Mouse (Mus musculus): ENCODE results near the gene Trpv2.

Trpv2 gene

GRCm38 (mm10) chr11:62558152-62558551, 16.1 kb upstream of the Trpv2 start:
- DNase-seq (ENCODE audit: low read depth in 2 of 2, low spot score in 2 of 2), result no peak

GRCm38 (mm10) chr11:62558961-62559646, 15.2 kb upstream of the Trpv2 start:
- DNase-seq (ENCODE audit: low read depth in 2 of 2, low spot score in 2 of 2), result no peak

GRCm38 (mm10) chr11:62560463-62561016, 13.7 kb upstream of the Trpv2 start:
- DNase-seq (ENCODE audit: low read depth in 2 of 2, low spot score in 2 of 2), result no peak

GRCm38 (mm10) chr11:62563590-62563989, 10.7 kb upstream of the Trpv2 start:
- no peak for DNase-seq (ENCODE audit: low read depth in 2 of 2, low spot score in 2 of 2)

- DNase-seq (ENCODE audit: low read depth in 2 of 2, low spot score in 2 of 2), result no peak
Measured at GRCm38 (mm10) chr11:62565747-62566146, 8.5 kb upstream of the Trpv2 start.

GRCm38 (mm10) chr11:62566211-62566610, 8.1 kb upstream of the Trpv2 start:
- DNase-seq (ENCODE audit: low read depth in 2 of 2, low spot score in 2 of 2), result no peak

GRCm38 (mm10) chr11:62568300-62568699, 6.0 kb upstream of the Trpv2 start:
- no peak for DNase-seq (ENCODE audit: low read depth in 2 of 2, low spot score in 2 of 2)

- DNase-seq (ENCODE audit: low read depth in 2 of 2, low spot score in 2 of 2), result no peak
Measured at GRCm38 (mm10) chr11:62574703-62575085, 408 bp downstream of the Trpv2 start.

- peak; percentile 77 to 87 for DNase-seq (ENCODE audit: low read depth in 2 of 2, low spot score in 2 of 2)
Measured at GRCm38 (mm10) chr11:62575297-62575658, 992 bp downstream of the Trpv2 start.

- DNase-seq (ENCODE audit: low read depth in 2 of 2, low spot score in 2 of 2), result peak; percentile 18 to 23
Measured at GRCm38 (mm10) chr11:62575659-62576438, 1.6 kb downstream of the Trpv2 start.

GRCm38 (mm10) chr11:62576530-62577152, 2.4 kb downstream of the Trpv2 start:
- DNase-seq (ENCODE audit: low read depth in 2 of 2, low spot score in 2 of 2), result peak; percentile 71 to 81

- DNase-seq (ENCODE audit: low read depth in 2 of 2, low spot score in 2 of 2), result no peak
Measured at GRCm38 (mm10) chr11:62583031-62583430, 8.7 kb downstream of the Trpv2 start.

- no peak for DNase-seq (ENCODE audit: low read depth in 2 of 2, low spot score in 2 of 2)
Measured at GRCm38 (mm10) chr11:62584671-62585206, 10.5 kb downstream of the Trpv2 start.

- no peak for DNase-seq (ENCODE audit: low read depth in 2 of 2, low spot score in 2 of 2)
Measured at GRCm38 (mm10) chr11:62587034-62587433, 12.7 kb downstream of the Trpv2 start.

GRCm38 (mm10) chr11:62589391-62589790, 15.1 kb downstream of the Trpv2 start:
- no peak for DNase-seq (ENCODE audit: low read depth in 2 of 2, low spot score in 2 of 2)

GRCm38 (mm10) chr11:62591026-62591425, 16.7 kb downstream of the Trpv2 start:
- no peak for DNase-seq (ENCODE audit: low read depth in 2 of 2, low spot score in 2 of 2)

- DNase-seq (ENCODE audit: low read depth in 2 of 2, low spot score in 2 of 2), result no peak
Measured at GRCm38 (mm10) chr11:62591904-62592575, 17.8 kb downstream of the Trpv2 start.

GRCm38 (mm10) chr11:62598571-62598970, 24.3 kb downstream of the Trpv2 start:
- DNase-seq (ENCODE audit: low read depth in 2 of 2, low spot score in 2 of 2), result peak in 1 of 2 experiments; percentile 12

GRCm38 (mm10) chr11:62601732-62602618, 27.7 kb downstream of the Trpv2 start:
- no peak for DNase-seq (ENCODE audit: low read depth in 2 of 2, low spot score in 2 of 2)

Measured in CD8-positive naive resting alpha-beta T cell, adult 2 months (primary cell).